Mouse (Mus musculus): ENCODE data around the gene Ncapg2.

Gene Ncapg2

DNA sequence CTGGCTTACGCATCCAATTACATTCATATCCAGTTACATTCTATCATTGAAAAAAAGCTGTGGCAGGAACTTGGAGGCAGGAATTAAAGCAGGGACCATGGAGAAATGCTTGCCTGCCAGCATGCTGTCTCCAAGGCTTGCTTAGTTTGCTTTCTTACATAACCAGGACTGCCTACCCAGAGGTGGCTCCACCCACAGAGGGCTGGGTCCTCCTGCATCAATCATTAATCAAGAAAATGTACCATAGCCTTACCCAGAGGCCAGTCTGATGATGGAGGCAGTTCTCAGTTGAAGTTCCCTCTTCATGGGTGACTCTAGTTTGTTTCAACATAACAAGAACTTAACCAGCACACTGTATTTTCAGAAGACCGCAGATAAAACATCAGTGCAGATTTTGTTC is 44.3 kb downstream of the Ncapg2 start:
- DNase-seq, result no peak

DNA sequence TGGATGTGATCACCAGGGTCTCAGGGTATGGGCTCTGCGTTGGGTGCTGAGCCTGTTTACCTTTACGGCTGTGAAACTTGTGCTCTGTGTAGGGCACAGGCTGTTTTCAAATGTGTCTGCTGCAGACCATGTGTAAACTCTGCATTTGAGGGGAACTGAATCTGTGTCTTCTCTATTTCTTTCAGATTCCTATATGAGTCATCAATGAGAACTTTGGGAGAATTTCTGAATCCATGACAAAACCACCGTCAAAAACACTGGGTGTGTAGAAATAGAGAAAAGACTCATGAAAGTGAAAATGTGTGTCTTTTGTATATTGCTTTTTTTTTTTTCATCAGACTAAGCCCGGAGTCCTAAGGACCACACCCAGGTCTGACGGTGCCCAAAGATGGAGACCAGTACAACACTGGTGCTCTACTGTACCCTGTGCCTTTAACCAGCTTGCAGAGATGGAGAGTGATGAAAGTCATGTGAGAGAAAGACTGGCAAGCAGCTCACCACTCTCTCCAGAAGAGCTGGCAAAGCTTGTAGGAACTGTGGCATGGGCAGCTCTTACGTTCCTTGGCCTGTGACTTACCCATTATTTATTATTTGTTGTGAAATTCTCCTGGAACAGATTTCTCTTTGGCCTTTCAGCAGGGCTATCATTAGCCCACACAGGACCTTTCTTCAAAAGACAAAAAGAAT is 55.3 kb downstream of the Ncapg2 start:
- DNase-seq, result no peak

DNA sequence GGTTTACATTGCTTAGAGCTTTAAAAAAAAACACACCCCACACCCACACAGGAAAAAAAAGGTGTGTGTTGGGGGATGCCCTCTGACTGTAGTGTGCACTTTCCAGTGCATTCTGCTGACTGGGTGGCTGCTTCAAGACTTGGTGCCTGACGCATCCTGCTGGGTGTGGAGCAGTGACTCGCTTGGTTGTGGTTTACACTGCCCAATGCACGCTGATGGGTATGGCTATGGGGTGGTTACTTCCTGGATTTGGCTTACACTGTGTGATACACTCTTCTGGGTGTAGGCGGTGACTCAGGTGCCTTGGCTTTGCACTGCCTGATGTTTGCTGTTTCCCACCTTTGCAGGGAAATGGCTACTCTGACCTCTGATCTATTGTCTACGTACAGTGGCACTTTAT is 61.8 kb downstream of the Ncapg2 start:
- no peak for DNase-seq

DNA sequence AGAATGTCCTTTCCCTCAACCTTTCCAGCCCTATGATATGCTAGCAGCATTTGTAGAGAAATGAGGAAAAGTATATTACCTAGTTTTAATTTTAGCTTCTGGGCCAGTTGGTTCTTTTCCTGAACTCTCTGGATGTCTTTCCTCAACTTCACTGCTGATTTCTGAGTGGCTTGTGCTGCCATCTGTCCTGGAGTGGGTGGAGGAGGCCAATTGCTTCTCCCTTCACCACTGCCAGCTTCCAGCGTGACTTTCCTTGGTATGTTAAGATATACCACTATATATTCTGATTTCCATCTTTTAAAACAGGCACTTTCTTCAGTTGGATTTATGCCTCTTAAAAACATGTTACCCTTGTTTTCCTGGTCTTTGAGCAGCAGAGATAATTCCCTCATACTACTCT is 63.1 kb downstream of the Ncapg2 start:
- no peak for DNase-seq

GRCm38 (mm10) chr12:116469096-116469495 is 63.9 kb downstream of the Ncapg2 start:
- DNase-seq, result no peak

GRCm38 (mm10) chr12:116473264-116473663 is 68.1 kb downstream of the Ncapg2 start:
- DNase-seq, result no peak

DNA sequence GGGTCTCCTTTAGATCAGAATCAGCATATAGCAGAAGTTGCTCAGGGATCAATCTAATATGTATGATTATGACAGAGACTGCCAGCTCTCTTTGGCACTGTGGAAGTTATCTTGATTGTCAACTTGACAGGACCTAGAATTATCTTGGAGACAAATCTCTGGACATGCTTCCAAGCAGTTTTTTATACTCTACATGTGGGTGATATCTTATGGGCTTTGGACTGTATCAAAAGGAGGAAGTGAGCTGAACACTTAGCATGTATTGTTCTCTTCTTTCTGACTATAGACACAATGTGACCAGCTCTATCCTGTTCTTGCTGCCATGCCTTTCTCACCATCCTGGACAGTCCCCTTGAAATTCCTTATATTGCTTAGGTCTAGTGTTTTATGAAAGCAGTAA is 68.6 kb downstream of the Ncapg2 start:
- no peak for DNase-seq

DNA sequence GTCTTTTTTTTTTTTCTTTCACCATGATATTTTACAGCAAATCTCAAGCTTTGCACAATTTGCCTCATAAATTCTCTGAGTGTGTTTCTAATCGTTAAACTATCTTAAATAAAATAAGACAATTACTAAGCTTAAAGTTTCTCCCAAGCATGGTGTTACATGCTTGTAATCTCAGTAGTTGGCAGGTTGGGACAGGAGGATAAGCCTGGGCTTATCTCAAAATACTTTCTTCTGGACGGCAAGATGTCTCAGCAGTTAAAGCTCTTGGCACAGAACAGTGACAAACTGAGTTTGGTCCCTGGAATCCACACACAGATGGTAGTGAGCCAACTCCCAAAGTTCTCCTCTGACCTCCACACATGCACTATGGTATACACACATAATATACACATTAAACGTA is 69.5 kb downstream of the Ncapg2 start:
- no peak for DNase-seq

DNA sequence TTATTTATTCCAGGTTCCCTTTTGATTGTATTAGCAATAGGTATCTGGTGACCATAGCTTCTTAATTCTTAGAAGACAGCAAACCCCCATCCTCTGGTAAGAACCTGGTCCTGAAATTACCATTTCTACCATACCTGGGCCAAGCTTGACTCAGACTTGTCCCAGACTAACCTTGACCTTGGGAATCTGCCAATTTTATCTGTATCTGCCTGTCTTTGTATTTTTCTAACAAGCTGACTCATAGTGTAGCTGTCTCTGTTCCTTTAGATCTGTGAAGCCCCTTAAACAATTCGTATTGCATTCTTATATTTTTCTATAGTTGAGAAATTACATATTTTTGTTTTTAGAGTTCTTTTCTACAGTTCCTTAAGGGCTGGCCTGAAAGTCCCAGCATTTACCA is 73.6 kb downstream of the Ncapg2 start:
- no peak for DNase-seq

GRCm38 (mm10) chr12:116481921-116482320 is 76.7 kb downstream of the Ncapg2 start:
- DNase-seq, result no peak

- no peak for DNase-seq
Measured at GRCm38 (mm10) chr12:116483581-116483980, 78.4 kb downstream of the Ncapg2 start.

GRCm38 (mm10) chr12:116484991-116485390 is 79.8 kb downstream of the Ncapg2 start:
- DNase-seq, result no peak

GRCm38 (mm10) chr12:116485591-116486403 is 80.6 kb downstream of the Ncapg2 start, which contains the start of gene Ptprn2:
Ptprn2 (plus strand) TSS chr12:116485720.
- peak; percentile 79 for DNase-seq

GRCm38 (mm10) chr12:116486404-116486730 is 81.2 kb downstream of the Ncapg2 start:
- no peak for DNase-seq

- DNase-seq, result no peak
Measured at GRCm38 (mm10) chr12:116488836-116489235, 83.6 kb downstream of the Ncapg2 start.

DNA sequence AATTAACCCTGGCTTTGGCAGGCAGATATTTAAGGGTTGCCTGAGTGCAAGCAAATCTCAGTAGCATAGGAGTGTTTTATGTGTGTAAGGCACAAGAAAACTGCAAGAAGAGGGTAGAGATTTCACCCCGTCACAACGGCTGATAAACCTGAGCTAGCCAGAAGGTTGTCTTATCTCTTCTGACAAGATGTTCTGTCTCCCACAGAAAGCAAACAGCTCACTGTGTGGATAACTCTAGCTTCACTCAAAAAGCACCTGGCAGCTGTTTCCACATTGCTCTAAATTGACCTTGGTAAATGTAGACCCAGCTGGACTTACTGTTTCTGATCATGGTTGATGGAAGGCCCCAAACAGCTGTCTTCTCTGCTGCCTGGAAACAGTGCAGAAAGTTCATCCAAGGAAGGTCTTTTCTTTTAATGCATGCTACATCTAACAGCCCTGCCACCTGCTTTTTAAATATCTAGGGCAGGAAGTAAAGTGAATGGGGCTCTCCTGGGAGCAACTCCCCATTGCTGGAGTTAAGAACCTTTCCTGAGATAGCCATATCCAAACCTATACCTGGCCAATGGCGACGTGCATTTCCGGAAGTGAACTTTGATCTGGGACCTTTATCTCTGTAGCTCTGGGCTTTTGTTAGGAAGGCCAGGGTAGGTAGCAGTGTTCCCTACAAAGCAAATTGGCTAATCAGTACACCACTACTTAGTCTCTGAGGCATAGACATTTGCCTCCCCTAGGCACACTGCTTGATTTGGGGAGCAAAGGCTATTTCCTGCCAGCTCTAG is 85.6 kb downstream of the Ncapg2 start:
- DNase-seq, result no peak

DNA sequence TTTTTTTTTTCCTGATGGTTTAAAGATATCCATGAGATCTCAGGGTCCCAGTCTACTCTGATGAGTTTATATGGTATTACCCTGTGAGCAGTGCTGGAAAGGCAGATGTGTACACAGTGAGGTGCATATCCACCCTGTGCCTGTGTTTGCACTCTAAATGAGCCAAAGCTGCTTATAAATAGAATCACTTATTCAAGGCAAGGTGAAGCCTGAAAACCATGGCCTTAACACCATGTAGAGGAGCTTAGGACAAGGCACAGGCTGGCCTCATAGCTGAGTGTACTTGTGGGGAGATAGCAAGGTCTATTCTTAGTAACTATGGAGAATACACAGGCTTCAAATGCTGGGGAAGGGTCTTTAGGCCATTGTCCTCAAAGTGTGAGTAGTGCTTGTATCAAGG is 93.5 kb downstream of the Ncapg2 start:
- no peak for DNase-seq

DNA sequence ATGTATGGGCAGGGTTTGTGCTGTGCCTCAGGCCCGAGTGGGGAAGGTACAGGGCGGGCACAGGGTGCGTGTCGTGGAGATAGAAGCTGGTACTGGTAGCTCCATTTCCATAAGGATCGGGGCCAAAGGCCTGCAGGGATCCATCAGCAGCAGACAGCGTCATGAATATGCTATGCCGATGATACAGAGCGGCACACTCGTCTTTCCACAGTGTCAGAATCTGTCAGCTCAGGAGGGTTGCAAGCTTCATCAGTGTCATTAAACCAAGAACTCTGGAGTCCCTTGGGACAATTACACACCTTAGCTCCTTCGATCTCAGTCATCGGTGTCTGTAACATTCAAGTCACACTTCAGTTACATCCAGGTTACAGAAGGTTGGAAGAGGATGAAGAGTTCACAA is 95.5 kb downstream of the Ncapg2 start:
- DNase-seq, result no peak

DNA sequence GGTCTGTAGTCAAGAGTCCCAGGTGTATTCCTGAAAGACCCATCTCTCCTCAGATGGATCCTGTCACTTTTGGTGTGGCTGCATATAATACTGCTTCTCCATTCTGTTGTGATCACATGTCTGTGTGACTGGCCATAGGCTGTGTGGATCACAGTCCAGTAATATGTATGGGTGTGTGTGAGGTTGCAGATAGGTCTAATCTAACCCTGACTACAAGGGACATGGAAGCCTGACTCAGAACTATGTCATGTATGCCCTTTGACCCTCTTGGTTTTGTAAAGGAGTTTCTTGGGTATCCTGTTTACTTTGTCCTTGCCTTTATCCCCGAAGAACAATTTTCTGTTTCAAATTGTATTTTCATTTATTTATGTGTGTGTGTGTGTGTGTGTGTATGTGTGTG is 107.3 kb downstream of the Ncapg2 start:
- DNase-seq, result no peak

Measured in cerebellum, adult 9-10 months (tissue).